Mouse (Mus musculus) adipocyte (in vitro differentiated cells): Measurements from ENCODE around the gene Shisa5.

Experiments used
- DNase-seq: peaks from one replicate; pipeline ENCODE4 v3.0.0-alpha.2; 2016; ENCODE audit warnings: low spot score

The Shisa5 gene

GRCm38 (mm10) chr9:109054712-109055111, 16.3 kb downstream of the Shisa5 start:
- peak; percentile 77 for DNase-seq

GRCm38 (mm10) chr9:109055271-109056030, 17.1 kb downstream of the Shisa5 start:
- no peak for DNase-seq

GRCm38 (mm10) chr9:109056081-109056690, 17.8 kb downstream of the Shisa5 start:
- DNase-seq = no peak

- DNase-seq = no peak
These were observed 18.6 kb downstream of the Shisa5 start for GRCm38 (mm10) chr9:109056916-109057315.

DNA sequence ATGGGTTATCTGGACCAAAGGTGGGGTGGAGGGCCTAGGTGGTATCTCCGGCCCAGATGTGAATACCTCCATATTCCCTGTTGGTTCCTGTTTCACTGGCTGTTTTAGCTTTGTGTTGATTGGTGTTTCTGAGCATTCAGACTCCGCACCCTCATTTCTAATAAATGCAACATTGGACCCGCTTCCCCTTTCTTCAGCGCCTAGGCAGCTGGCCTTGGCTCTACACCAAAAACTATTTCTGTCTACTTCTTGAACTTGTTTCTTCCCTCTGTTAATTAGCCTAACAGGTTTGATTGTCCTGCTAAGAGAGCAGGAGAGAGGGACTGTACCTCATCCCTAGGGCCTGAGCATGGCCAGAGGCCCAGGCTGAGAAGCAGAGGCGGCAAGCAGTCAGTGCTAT, 19.2 kb downstream of the Shisa5 start:
- DNase-seq = no peak

DNA sequence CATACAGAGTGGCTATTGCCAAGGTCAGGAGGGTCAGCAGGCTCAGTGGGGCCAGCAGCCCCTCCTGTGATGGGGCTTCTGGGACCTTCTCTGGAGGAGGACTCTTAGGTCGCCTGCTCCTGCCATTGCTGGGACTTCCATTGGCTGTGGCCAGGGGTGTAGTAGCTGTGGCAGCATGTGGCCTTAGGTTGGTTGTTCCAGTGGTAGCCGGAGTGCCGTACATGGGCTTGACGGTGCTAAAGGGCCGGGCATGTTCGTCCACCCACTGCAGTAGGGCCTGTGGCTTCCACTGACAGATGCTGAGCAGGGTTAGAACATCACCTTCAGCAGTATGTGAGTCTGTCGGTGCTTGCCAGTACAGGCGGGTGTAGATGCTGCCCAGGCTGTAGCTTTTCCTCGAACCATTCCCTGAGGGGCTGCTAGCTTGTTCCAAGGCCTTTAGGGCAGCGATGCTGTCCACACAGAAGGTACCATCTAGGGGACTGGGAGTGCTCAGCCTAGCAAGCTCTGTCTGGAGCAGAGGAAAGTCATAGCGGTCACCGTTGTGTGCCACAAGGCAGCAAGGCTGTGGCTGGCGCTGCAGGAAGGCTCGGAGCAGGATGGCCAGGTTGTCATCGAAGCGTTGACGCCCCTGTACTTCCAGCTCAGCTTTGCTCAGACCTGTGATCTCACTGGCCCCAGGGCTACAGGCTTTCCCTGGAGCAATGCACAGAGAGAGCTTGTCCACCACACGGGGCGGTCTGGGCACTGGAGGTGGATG, 19.8 kb downstream of the Shisa5 start:
- DNase-seq = no peak

- peak; percentile 90 for DNase-seq
These were observed 21.0 kb downstream of the Shisa5 start, which contains the start of gene Trex1 for GRCm38 (mm10) chr9:109059136-109059903. Gene Trex1, minus strand, starts transcription at chr9:109059734.

- DNase-seq = no peak
These were observed 22.0 kb downstream of the Shisa5 start for GRCm38 (mm10) chr9:109060184-109060897.

DNA sequence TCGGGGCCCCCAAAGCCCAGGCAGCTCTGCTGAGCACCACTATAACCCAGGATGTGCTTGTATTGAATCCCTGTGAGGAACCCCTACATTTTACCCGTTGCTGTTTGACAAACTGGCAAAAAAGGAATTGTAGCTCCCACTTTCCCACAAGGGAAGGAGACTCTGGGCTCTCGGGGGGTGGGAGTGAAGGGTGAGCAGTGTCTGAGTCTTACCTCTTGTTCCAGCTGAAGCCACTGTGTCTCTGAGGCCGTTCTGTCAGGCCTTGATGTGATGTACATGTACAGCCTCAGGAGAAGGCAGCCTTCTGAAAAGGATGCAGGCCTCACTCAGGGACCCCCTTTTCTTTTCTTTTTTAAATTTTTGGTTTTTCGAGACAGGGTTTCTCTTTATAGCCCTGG, 22.5 kb downstream of the Shisa5 start:
- DNase-seq = no peak

DNA sequence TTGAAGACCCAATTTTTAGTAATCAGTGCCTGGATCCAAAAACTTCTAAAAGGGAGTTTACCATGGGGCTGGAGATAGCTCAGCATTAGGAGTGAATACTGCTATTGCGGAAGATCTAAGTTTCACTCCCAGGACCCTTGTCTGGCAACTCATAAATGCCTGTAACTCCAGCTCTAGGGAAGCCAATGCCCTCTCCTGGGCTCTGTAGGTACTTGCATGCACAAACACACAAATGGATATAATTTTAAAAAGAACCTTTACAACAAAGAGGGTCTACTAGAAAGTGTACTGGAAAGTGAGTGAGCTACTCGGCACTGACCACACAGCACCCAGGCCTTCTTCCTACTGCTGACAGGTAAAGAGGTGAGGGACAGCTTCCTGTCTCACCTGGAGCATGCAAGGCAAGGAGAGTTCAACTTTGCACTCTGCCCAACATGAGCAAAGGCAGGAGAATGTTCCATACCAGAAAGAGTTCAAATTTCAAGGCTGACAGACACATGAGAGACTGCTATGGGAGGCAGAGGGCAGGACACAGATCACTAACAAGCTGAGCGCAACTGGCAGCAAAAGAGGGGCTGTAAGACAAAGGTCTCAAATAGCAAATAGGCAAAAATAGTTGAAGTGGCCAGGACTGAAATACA, 29.9 kb downstream of the Shisa5 start:
- DNase-seq = no peak

DNA sequence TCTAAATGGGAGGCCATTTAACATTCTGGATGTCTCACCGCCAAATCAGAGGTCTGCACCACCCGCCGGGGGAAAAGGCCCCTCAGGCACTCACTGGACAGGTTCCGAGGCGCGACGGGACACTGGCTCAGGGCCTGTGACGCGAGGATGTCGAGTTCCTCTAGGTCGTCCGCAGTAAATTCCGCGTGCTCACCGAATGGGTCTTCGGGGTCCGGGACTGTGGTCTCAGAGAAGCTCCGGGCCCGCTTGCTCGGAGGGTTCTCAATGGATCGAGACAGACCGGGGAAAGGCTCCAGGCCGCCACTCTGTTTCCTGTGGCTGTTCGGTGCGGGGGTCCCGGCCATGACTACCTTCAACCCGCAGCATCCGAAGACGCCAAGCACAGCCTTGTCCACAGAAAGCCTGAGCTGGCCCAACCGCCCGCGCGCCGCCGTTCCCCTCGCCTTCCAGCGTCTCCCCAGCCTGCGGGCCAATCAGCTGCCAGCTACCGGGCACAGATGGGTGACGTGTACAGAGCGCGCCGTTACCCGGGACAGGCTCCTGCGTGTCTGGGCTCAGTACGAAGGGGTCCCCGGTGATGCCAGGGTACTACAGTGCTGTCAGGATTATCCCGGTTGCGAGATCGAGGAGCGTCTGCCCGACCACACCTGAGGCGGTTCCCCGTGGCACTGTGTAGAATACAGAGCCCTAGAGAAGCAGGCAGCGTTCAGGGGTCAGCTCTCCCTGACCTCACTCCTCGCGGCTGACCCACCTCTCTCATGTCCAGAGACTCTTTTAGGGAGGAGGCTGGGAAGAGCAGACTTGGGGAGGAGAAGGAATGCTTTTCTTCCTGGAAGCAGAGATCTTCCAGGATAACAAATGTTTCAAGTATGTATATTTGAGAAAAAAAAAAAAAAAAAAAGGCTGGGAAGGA, 35.6 kb downstream of the Shisa5 start, which contains the start of gene Atrip:
Gene Atrip, minus strand, starts transcription at position 464 of the 913 bp plus-strand sequence.
- peak; percentile 81 for DNase-seq

GRCm38 (mm10) chr9:109080516-109080915, 42.2 kb downstream of the Shisa5 start:
- no peak for DNase-seq

DNA sequence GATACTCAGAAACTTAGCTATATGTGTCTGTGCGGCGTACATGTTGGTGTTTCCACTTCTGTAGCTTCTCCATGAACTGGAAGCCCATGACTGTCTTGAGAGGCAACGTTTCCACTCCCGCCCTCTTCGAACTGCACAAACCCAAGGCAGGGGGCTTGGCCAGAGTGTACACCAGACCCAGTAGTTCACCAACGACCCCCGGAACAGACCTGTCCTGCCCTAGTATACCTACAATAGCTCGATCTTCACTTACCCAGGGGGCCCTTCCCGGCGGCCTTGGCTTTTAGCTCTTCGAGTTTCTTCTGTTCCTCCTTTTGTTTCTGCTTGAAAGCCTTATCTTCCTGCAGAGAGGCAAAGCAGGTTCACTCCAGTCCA, 43.4 kb downstream of the Shisa5 start:
- DNase-seq = no peak

- DNase-seq = peak; percentile 79
These were observed 43.9 kb downstream of the Shisa5 start, which contains the start of the genes Ccdc51 and Tma7 for GRCm38 (mm10) chr9:109082124-109082800. Gene Ccdc51, plus strand, starts transcription at chr9:109082493. Gene Tma7, minus strand, starts transcription at chr9:109082587.

DNA sequence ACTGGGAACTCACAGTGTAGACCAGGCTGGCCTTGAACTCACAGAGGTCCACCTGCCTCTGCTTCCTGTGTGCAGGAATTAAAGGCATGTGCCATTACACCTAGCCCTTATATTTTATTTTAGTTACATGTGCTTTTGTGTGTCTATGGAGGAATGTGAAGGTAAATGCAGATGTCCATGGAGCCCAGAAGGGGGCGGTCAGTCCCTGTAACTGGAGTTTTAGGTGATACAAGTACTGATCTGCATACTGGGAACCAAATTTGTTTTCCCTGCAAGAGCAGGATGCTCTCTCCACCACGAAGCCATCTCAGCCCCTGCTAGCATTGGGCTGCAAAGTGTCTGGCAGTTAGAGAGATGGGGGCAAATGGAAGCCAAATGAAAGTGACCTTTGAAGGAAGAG, 46.6 kb downstream of the Shisa5 start:
- DNase-seq = peak; percentile 35

DNA sequence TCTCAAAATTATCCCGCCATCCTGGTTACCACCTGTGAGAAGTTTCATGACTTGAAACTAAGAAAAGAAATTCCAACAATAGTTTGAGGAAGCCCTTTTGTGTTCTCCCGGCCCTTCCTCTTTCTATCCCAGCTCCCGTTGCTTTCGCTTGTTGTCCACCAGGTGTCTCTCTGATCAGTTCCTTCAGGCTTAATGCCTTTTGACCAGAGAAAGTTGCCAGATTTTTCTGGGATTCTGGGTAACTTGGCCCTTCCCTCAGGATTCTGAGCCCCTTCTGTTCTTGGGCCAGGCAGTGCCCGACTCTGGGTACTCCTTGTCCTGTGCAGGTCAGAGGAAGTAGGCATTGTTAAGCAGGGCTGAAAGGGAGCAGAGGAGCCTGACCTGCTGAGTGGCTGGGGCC, 49.6 kb downstream of the Shisa5 start:
- DNase-seq = peak; percentile 55

DNA sequence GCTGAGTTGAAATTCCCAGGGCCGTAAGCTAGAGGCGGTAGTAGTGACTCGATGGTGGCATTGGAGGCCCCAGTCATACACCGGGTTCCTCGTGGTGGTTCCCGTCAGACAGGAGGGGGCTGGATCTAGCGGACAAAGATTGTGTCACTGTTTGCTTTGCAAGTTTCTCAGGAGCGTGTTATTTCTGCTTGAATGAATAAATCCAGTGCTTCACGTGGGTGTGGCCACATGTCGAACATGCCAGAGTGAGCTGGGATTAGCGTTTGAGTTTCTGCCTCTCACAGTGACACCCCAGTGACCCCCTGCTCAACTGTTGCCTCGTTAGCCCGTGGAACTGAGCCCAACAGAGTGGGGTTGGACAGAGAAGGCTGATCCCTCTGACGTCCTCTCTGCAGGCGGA, 52.1 kb downstream of the Shisa5 start:
- DNase-seq = no peak

DNA sequence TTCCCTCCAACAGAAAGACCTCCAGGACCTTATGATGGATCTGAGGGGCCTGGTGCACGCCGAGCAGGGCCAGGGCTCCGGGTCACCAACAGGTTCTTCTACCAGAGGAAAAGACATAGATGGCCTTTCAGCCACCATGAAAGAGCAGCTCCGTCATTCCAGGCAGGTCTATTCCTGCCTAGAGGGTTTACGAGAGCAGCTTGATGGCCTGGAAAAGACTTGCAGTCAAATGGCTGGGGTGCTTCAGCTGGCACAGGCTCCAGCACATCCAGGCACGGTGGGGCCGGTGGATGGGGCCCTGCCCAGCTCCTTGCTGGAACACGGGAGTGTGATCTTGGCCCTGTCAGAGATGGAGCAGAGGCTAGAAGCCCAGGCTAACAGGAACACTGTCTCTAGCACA, 53.4 kb downstream of the Shisa5 start:
- DNase-seq = no peak

GRCm38 (mm10) chr9:109092799-109093198, 54.4 kb downstream of the Shisa5 start:
- no peak for DNase-seq
